23 mouse cellular contexts compared by ENCODE assay signal in genomic region chr1:131473631-131474118, GRCm38 (mm10). TPM values are rescaled to one million over a fixed set of nuclear protein-coding genes. Genes with fewer than 3 reads are reported as not detected.
DNase-seq lines count a peak whose midpoint lies in the region; ATAC-seq and TF ChIP-seq lines count a peak whose summit lies in the region.
"Had no signal": no experiment of that assay in that cellular context is flagged by ENCODE, and none has a peak within 500 bp of the region (broad histone marks: within the 10 kb centered on the region; RNA-seq: fewer than 3 reads in every experiment).

No protein-coding gene starts in this region.

- no peak for TF ChIP-seq POLR2A in brain, embryonic 14.5 days (IDR thresholded peaks at IDR 0.05; ENCODE audit: borderline replicate concordance, extremely low read depth, insufficient read depth, insufficient read length, poor library complexity, severe bottlenecking)

- DNase-seq in forebrain, embryonic 11.5 days (ENCODE audit: low spot score): no peak
- DNase-seq in hindbrain, postnatal 0 days (ENCODE audit: low spot score): peak; percentile 27
- DNase-seq in brain, embryonic 14.5 days (ENCODE audit: low read depth): peak; percentile 86
- DNase-seq in cerebellum, adult 11-12 months: no peak
- DNase-seq in lung, postnatal 0 days (ENCODE audit: low spot score): no peak
- DNase-seq: adrenal gland, postnatal 25 days; cerebellum, postnatal 10 days; gastrocnemius, postnatal 36 days; kidney, adult 11 months; liver, embryonic 13.5 days; thymus, postnatal 36 days had no signal

- H3K9me3 ChIP-seq in forebrain, embryonic 13.5 days (replicated peaks): no peaks in the 10 kb centered on the region
- no peaks in the 10 kb centered on the region for H3K9me3 ChIP-seq in forebrain, embryonic 11.5 days (ENCODE audit: control insufficient read depth, low read length)
- H3K9me3 ChIP-seq in hindbrain, postnatal 0 days (ENCODE audit: low read length): no peaks in the 10 kb centered on the region
- H3K9me3 ChIP-seq in hindbrain, embryonic 13.5 days: no peaks in the 10 kb centered on the region
- no peaks in the 10 kb centered on the region for H3K9me3 ChIP-seq in lung, postnatal 0 days (ENCODE audit: low read length)
- H3K9me3 ChIP-seq: heart, embryonic 15.5 days; limb, embryonic 12.5 days; liver, embryonic 13.5 days; lung, embryonic 15.5 days; megakaryocyte, embryonic 14.5 days had no signal

- no peak for TF ChIP-seq EP300 in lung, postnatal 0 days (IDR thresholded peaks at IDR 0.05)

- ATAC-seq in forebrain, embryonic 13.5 days: peak; percentile 78
- ATAC-seq in forebrain, embryonic 11.5 days (replicated peaks; ENCODE audit: low FRiP score): no peak
- no peak for ATAC-seq in hindbrain, postnatal 0 days
- ATAC-seq in hindbrain, embryonic 13.5 days (ENCODE audit: low FRiP score): no peak
- ATAC-seq in megakaryocyte progenitor cell, adult 5-6 weeks (replicated peaks; ENCODE audit: poor library complexity): peak; percentile 52
- ATAC-seq in lung, postnatal 0 days: no peak
- ATAC-seq: activated CD4-positive, CD25-positive, alpha-beta regulatory T cell, adult 4 months; midbrain, embryonic 16.5 days; Patski had no signal

- TF ChIP-seq CTCF in hindbrain, postnatal 0 days (IDR thresholded peaks at IDR 0.05; ENCODE audit: low read depth): no peak
- TF ChIP-seq CTCF in brain, embryonic 14.5 days (IDR thresholded peaks at IDR 0.05; ENCODE audit: borderline replicate concordance, extremely low read depth, insufficient read depth, insufficient read length): no peak
- TF ChIP-seq CTCF in lung, postnatal 0 days (IDR thresholded peaks at IDR 0.05): no peak

- H3K4me3 ChIP-seq in forebrain, embryonic 13.5 days: no peak overlapping the region
- H3K4me3 ChIP-seq in forebrain, embryonic 11.5 days (ENCODE audit: low read depth, low read length): no peak overlapping the region
- H3K4me3 ChIP-seq in hindbrain, postnatal 0 days (ENCODE audit: low read length): no peak overlapping the region
- no peak overlapping the region for H3K4me3 ChIP-seq in hindbrain, embryonic 13.5 days
- H3K4me3 ChIP-seq in lung, postnatal 0 days (ENCODE audit: low read depth, low read length): no peak overlapping the region
- H3K4me3 ChIP-seq: heart, embryonic 15.5 days; limb, embryonic 12.5 days; liver, embryonic 13.5 days; lung, embryonic 15.5 days; megakaryocyte, embryonic 14.5 days had no signal

- peaks cover 30% of the 10 kb centered on the region for H3K4me1 ChIP-seq in forebrain, embryonic 13.5 days
- peaks cover 6% of the 10 kb centered on the region; the same call in 1 of the 2 replicates for H3K4me1 ChIP-seq in forebrain, embryonic 11.5 days (replicated peaks; ENCODE audit: control insufficient read depth, insufficient read depth, low read length)
- peaks cover 4% of the 10 kb centered on the region; the same call in 1 of the 2 replicates for H3K4me1 ChIP-seq in hindbrain, postnatal 0 days (ENCODE audit: insufficient read depth, low read length)
- no peaks in the 10 kb centered on the region for H3K4me1 ChIP-seq in hindbrain, embryonic 13.5 days (replicated peaks)
- H3K4me1 ChIP-seq in lung, postnatal 0 days (ENCODE audit: insufficient read depth, low read depth, low read length): no peaks in the 10 kb centered on the region

- no peak overlapping the region for H3K27ac ChIP-seq in forebrain, embryonic 13.5 days
- no peak overlapping the region for H3K27ac ChIP-seq in forebrain, embryonic 11.5 days (ENCODE audit: low read depth, low read length)
- H3K27ac ChIP-seq in hindbrain, postnatal 0 days: no peak overlapping the region
- no peak overlapping the region for H3K27ac ChIP-seq in hindbrain, embryonic 13.5 days
- no peak overlapping the region for H3K27ac ChIP-seq in lung, postnatal 0 days (ENCODE audit: low read length)
- H3K27ac ChIP-seq: heart, embryonic 15.5 days; hindbrain, embryonic 14.5 days; kidney, postnatal 0 days; limb, embryonic 12.5 days; liver, embryonic 13.5 days; lung, embryonic 15.5 days had no signal

- H3K36me3 ChIP-seq in forebrain, embryonic 13.5 days (ENCODE audit: poor library complexity, severe bottlenecking): no peaks in the 10 kb centered on the region
- no peaks in the 10 kb centered on the region; the same call in 1 of the 2 replicates for H3K36me3 ChIP-seq in forebrain, embryonic 11.5 days (ENCODE audit: control insufficient read depth, insufficient read depth, low read length)
- no peaks in the 10 kb centered on the region for H3K36me3 ChIP-seq in hindbrain, postnatal 0 days (ENCODE audit: insufficient read depth, low read length)
- no peaks in the 10 kb centered on the region for H3K36me3 ChIP-seq in hindbrain, embryonic 13.5 days
- H3K36me3 ChIP-seq in lung, postnatal 0 days (ENCODE audit: insufficient read depth, low read length): no peaks in the 10 kb centered on the region
- H3K36me3 ChIP-seq: heart, embryonic 15.5 days; limb, embryonic 12.5 days; liver, embryonic 13.5 days; lung, embryonic 15.5 days had no signal

- H3K9ac ChIP-seq in forebrain, embryonic 13.5 days: no peak overlapping the region
- H3K9ac ChIP-seq in forebrain, embryonic 11.5 days (ENCODE audit: low read length): no peak overlapping the region
- H3K9ac ChIP-seq in hindbrain, postnatal 0 days (replicated peaks; ENCODE audit: low read length): no peak overlapping the region
- H3K9ac ChIP-seq in hindbrain, embryonic 13.5 days: no peak overlapping the region
- no peak overlapping the region for H3K9ac ChIP-seq in lung, postnatal 0 days (replicated peaks; ENCODE audit: low read depth)
- H3K9ac ChIP-seq: heart, embryonic 15.5 days; hindbrain, embryonic 14.5 days; limb, embryonic 12.5 days; liver, embryonic 13.5 days; lung, embryonic 15.5 days had no signal

- no peaks in the 10 kb centered on the region for H3K27me3 ChIP-seq in forebrain, embryonic 13.5 days
- no peaks in the 10 kb centered on the region for H3K27me3 ChIP-seq in forebrain, embryonic 11.5 days (ENCODE audit: control insufficient read depth, insufficient read depth, low read length)
- H3K27me3 ChIP-seq in hindbrain, postnatal 0 days (ENCODE audit: insufficient read depth, low read length): no peaks in the 10 kb centered on the region
- no peaks in the 10 kb centered on the region for H3K27me3 ChIP-seq in hindbrain, embryonic 13.5 days
- H3K27me3 ChIP-seq in lung, postnatal 0 days (replicated peaks; ENCODE audit: insufficient read depth, low read length): no peaks in the 10 kb centered on the region
- H3K27me3 ChIP-seq: heart, embryonic 15.5 days; limb, embryonic 12.5 days; liver, embryonic 13.5 days; lung, embryonic 15.5 days; megakaryocyte, embryonic 14.5 days; Patski had no signal

- H3K4me2 ChIP-seq in forebrain, embryonic 13.5 days: no peak overlapping the region
- no peak overlapping the region for H3K4me2 ChIP-seq in forebrain, embryonic 11.5 days (ENCODE audit: low read depth, low read length, severe bottlenecking)
- H3K4me2 ChIP-seq in hindbrain, postnatal 0 days (ENCODE audit: low read depth, low read length): no peak overlapping the region
- no peak overlapping the region for H3K4me2 ChIP-seq in hindbrain, embryonic 13.5 days
- no peak overlapping the region for H3K4me2 ChIP-seq in lung, postnatal 0 days (replicated peaks; ENCODE audit: low read depth, low read length)
- H3K4me2 ChIP-seq: heart, embryonic 15.5 days; hindbrain, embryonic 14.5 days; limb, embryonic 12.5 days; liver, embryonic 13.5 days; lung, embryonic 15.5 days had no signal

RNA-seq across cellular contexts. Expression of gene Srgap2, which starts 53.5 kb away (rescaled TPM):
- 14.5 and 16.8 TPM in 2 replicates for polyA plus RNA-seq in forebrain, embryonic 13.5 days (2015; fragmentation: Nextera tagmentation; extraction: Ambion mirVana)
- polyA plus RNA-seq in forebrain, embryonic 11.5 days (2014; fragmentation: Nextera tagmentation; extraction: Ambion mirVana): 19.4 and 24.8 TPM in 2 replicates
- total RNA-seq in hindbrain, postnatal 0 days (2014; rRNA removed): 62.8 and 69.3 TPM in 2 replicates
- 23.3 and 24.5 TPM in 2 replicates for polyA plus RNA-seq in hindbrain, postnatal 0 days (2015; fragmentation: Nextera tagmentation; extraction: Ambion mirVana)
- polyA plus RNA-seq in hindbrain, embryonic 13.5 days (2015; fragmentation: Nextera tagmentation; extraction: Ambion mirVana): 16.8 and 17.7 TPM in 2 replicates
- 31.5 and 51.1 TPM in 2 replicates for polyA plus RNA-seq in brain, embryonic 14.5 days (2012; rRNA removed)
- total RNA-seq in megakaryocyte progenitor cell, adult 5-6 weeks (2015): 32.5 and 40.9 TPM in 2 replicates
- 12.0 and 14.8 TPM in 2 replicates for total RNA-seq in megakaryocyte progenitor cell, adult 5-6 weeks (2017)
- 9.5 and 10.1 TPM in 2 replicates for polyA plus RNA-seq in lung, postnatal 0 days (2015; fragmentation: Nextera tagmentation; extraction: Ambion mirVana)

RNA-seq across cellular contexts. Expression of gene Fam72a, which starts 54.0 kb away (rescaled TPM):
- polyA plus RNA-seq in forebrain, embryonic 13.5 days (2015; fragmentation: Nextera tagmentation; extraction: Ambion mirVana): 3.7 and 4.3 TPM in 2 replicates
- polyA plus RNA-seq in forebrain, embryonic 11.5 days (2014; fragmentation: Nextera tagmentation; extraction: Ambion mirVana): 5.6 and 5.9 TPM in 2 replicates
- total RNA-seq in hindbrain, postnatal 0 days (2014; rRNA removed): 0.11 TPM in 1 of 2 replicates, not detected in the other
- polyA plus RNA-seq in hindbrain, postnatal 0 days (2015; fragmentation: Nextera tagmentation; extraction: Ambion mirVana): 0.98 and 1.4 TPM in 2 replicates
- 1.1 and 1.2 TPM in 2 replicates for polyA plus RNA-seq in hindbrain, embryonic 13.5 days (2015; fragmentation: Nextera tagmentation; extraction: Ambion mirVana)
- 1.1 and 2.1 TPM in 2 replicates for polyA plus RNA-seq in brain, embryonic 14.5 days (2012; rRNA removed)
- 9.8 and 11.4 TPM in 2 replicates for total RNA-seq in megakaryocyte progenitor cell, adult 5-6 weeks (2015)
- total RNA-seq in megakaryocyte progenitor cell, adult 5-6 weeks (2017): 3.4 and 5.2 TPM in 2 replicates
- polyA plus RNA-seq in lung, postnatal 0 days (2015; fragmentation: Nextera tagmentation; extraction: Ambion mirVana): 1.1 and 1.3 TPM in 2 replicates

Comparison
In these comparisons a context has a peak if more than half of its experiments do, and no peak if none do; other contexts are left out.
1. ATAC-seq: peak in forebrain, embryonic 13.5 days (single experiment) and megakaryocyte progenitor cell, adult 5-6 weeks (single experiment); none in forebrain, embryonic 11.5 days (single experiment), hindbrain, postnatal 0 days (single experiment), hindbrain, embryonic 13.5 days (single experiment) and lung, postnatal 0 days (single experiment).
2. DNase-seq: peak in hindbrain, postnatal 0 days (single experiment) and brain, embryonic 14.5 days (single experiment); none in forebrain, embryonic 11.5 days (single experiment), cerebellum, adult 11-12 months (single experiment) and lung, postnatal 0 days (single experiment).